Mouse (Mus musculus) lung, embryonic 15.5 days (tissue): Measurements from ENCODE around the gene Tnf. TPM values are rescaled to one million over a fixed set of nuclear protein-coding genes. Genes with fewer than 3 reads are reported as not detected.

Source experiments
- ATAC-seq: fragments of 200-750 bp; cut with Nextera tagmentation; 2 replicates; pipeline ENCODE4 v1.8.0; 2017; ENCODE audit warnings: moderate number of reproducible peaks, borderline replicate concordance; ENCODE audit not compliant: low FRiP score, low TSS enrichment; ENCODE audit errors: extremely low read depth
- H3K27ac ChIP-seq: fragments of 300-500 bp; sonication (generic); 2 replicates; pipeline ENCODE4 v1.5.1; 2015; ENCODE audit warnings: moderate library complexity, mild to moderate bottlenecking, inconsistent platforms
- H3K27me3 ChIP-seq: fragments of 300-500 bp; sonication (generic); 2 replicates; pipeline ENCODE4 v1.6.1; 2015; ENCODE audit warnings: inconsistent platforms
- H3K36me3 ChIP-seq: fragments of 300-500 bp; sonication (generic); 2 replicates; pipeline ENCODE4 v1.6.1; 2015; ENCODE audit warnings: inconsistent platforms
- H3K4me1 ChIP-seq: fragments of 300-500 bp; sonication (generic); 2 replicates; pipeline ENCODE4 v1.6.1; 2015; ENCODE audit warnings: inconsistent platforms
- H3K4me2 ChIP-seq: fragments of 300-500 bp; sonication (generic); 2 replicates; pipeline ENCODE4 v1.6.1; 2015; ENCODE audit warnings: inconsistent platforms, mild to moderate bottlenecking, moderate library complexity
- H3K4me3 ChIP-seq: fragments of 300-500 bp; sonication (generic); 2 replicates; pipeline ENCODE4 v1.5.1; 2015; ENCODE audit warnings: mild to moderate bottlenecking, inconsistent platforms
- H3K9ac ChIP-seq: fragments of 300-500 bp; sonication (generic); 2 replicates; pipeline ENCODE4 v1.6.1; 2015; ENCODE audit warnings: inconsistent platforms
- H3K9me3 ChIP-seq: fragments of 300-500 bp; sonication (generic); 2 replicates; pipeline ENCODE4 v1.6.1; 2016; ENCODE audit warnings: inconsistent platforms
- WGBS: fragments of 180-500 bp; shearing (Covaris S2); methylation state at CpG from one replicate; pipeline ENCODE4 v1.1.7; 2015; 5-methylcytosine and 5-hydroxymethylcytosine counted together
- polyA plus RNA-seq: library from polyadenylated mRNA; unstranded; fragments of >200 nt; fragmentation: Nextera tagmentation; extraction: Ambion mirVana; gene quantifications from 2 replicates; pipeline ENCODE4 v1.2.1, GENCODE M21; 2015

The Tnf gene
- polyA plus RNA-seq, 1 experiment from 2014 or later, result not detected

DNA sequence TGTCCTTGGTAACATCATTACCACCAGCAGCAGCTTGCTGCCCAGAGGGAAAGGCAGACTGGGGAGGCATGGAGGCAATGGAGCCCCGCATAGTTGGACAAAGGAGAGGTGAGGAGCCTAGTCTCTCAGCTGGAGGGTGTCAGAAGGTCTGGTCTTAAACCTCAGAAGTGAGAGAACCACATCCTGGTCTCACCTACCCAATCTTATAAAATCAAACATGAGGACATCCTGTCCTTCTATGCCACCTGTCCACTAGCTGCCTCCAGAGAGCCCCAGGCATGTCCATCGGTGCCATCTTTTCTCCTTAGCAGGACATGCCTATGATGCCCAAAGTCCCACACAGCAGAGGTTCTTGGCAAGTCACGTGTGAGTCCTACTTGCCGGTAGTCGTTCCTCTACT is 21.7 kb downstream of the Tnf start:
- Histone ChIP-seq H3K4me2 (no peak overlapping the region), H3K27ac (no peak overlapping the region), H3K4me3 (no peak overlapping the region), H3K36me3 (no peaks in the 10 kb centered on the region), H3K4me1 (no peaks in the 10 kb centered on the region), H3K9ac (no peak overlapping the region), H3K27me3 (no peaks in the 10 kb centered on the region), H3K9me3 (no peaks in the 10 kb centered on the region)
- 81% methylated on average over 5 of the region's 5 CpGs for WGBS
- ATAC-seq, result no peak

- no peak overlapping the region for H3K27ac ChIP-seq
- H3K4me3 ChIP-seq, result no peak overlapping the region
- 12% methylated on average over 5 of the region's 5 CpGs for WGBS
- peak; percentile 46; the same call in 1 of the 2 replicates for ATAC-seq
- no peaks in the 10 kb centered on the region for H3K4me1 ChIP-seq
- H3K9me3 ChIP-seq, result no peaks in the 10 kb centered on the region
- H3K36me3 ChIP-seq, result no peaks in the 10 kb centered on the region
- H3K9ac ChIP-seq, result no peak overlapping the region
- H3K4me2 ChIP-seq, result no peak overlapping the region
- H3K27me3 ChIP-seq, result no peaks in the 10 kb centered on the region
Measured at GRCm38 (mm10) chr17:35178528-35178927, 23.3 kb downstream of the Tnf start.

DNA sequence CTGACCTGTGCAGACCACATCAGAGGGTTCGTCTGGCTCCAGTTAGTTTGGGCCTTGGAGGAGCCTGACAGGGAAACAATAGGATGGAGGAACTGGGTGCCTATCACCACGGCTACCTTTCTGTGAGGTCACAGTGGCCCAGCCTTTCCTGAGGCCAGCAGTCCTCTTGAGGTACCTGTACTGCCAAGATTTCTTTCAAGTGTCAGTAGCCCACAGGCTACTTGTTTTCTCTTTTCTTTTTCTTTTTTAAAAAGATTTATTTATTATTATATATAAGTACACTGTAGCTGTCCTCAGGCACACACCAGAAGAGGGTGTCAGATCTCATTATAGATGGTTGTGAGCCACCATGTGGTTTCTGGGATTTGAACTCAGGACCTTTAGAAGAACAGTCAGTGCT is 25.8 kb downstream of the Tnf start, which contains the start of gene Aif1:
TSS of gene Aif1 (minus strand) at position 101 of the 400 bp plus-strand sequence.
- 33% methylated on average over 2 of the region's 2 CpGs for WGBS
- no peaks in the 10 kb centered on the region for H3K4me1 ChIP-seq
- no peak for ATAC-seq

GRCm38 (mm10) chr17:35175382-35175781 is 26.4 kb downstream of the Tnf start:
- Histone ChIP-seq H3K4me1 (no peaks in the 10 kb centered on the region), H3K27ac (no peak overlapping the region), H3K27me3 (no peaks in the 10 kb centered on the region), H3K4me3 (no peak overlapping the region), H3K9ac (no peak overlapping the region), H3K36me3 (no peaks in the 10 kb centered on the region), H3K4me2 (no peak overlapping the region), H3K9me3 (no peaks in the 10 kb centered on the region)
- no peak for ATAC-seq
- WGBS, result 69% methylated on average over 6 of the region's 6 CpGs

More for the DNA sequence above, 25.8 kb downstream of the Tnf start, which contains the start of gene Aif1:
- H3K9me3 ChIP-seq, result no peaks in the 10 kb centered on the region
- no peaks in the 10 kb centered on the region for H3K36me3 ChIP-seq
- no peak within 1 kb of the TSS for H3K27ac ChIP-seq
- H3K27me3 ChIP-seq, result no peaks in the 10 kb centered on the region
- H3K4me2 ChIP-seq, result no peak within 1 kb of the TSS
- no peak within 1 kb of the TSS for H3K9ac ChIP-seq
- no peak within 1 kb of the TSS for H3K4me3 ChIP-seq

GRCm38 (mm10) chr17:35174201-35174977 is 27.4 kb downstream of the Tnf start:
- H3K36me3 ChIP-seq, result no peaks in the 10 kb centered on the region
- H3K27me3 ChIP-seq, result no peaks in the 10 kb centered on the region
- H3K9me3 ChIP-seq, result no peaks in the 10 kb centered on the region
- WGBS, result 56% methylated on average over 8 of the region's 8 CpGs
- H3K9ac ChIP-seq, result no peak overlapping the region
- no peak for ATAC-seq
- no peak overlapping the region for H3K4me3 ChIP-seq
- no peak overlapping the region for H3K27ac ChIP-seq
- no peaks in the 10 kb centered on the region for H3K4me1 ChIP-seq
- no peak overlapping the region for H3K4me2 ChIP-seq

DNA sequence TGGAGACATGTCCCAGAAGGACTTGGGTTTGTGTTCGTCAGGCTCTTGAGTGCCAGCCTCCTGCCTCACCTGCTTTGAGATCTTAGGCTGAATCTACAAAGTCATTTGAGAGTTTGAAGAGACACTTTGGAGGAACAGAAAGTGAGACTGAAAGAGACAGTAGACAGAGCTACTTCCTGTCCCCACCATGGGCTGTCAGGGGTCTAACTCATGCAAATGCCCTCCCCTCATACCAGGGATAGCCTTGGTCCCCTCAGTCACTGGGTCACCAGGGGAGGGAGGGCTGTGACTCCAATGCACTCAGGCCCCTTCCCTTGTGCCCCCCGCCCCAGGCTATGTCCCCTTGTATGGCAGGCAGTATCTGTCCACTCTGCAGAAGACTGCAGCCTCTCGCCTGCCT is 28.5 kb downstream of the Tnf start:
- no peak overlapping the region for H3K27ac ChIP-seq
- ATAC-seq, result no peak

GRCm38 (mm10) chr17:35172445-35173234 is 29.2 kb downstream of the Tnf start:
- H3K4me3 ChIP-seq, result no peak overlapping the region
- no peaks in the 10 kb centered on the region for H3K27me3 ChIP-seq
- no peaks in the 10 kb centered on the region for H3K36me3 ChIP-seq
- H3K4me2 ChIP-seq, result no peak overlapping the region
- WGBS, result 64% methylated on average over 11 of the region's 11 CpGs
- H3K27ac ChIP-seq, result no peak overlapping the region
- no peaks in the 10 kb centered on the region for H3K9me3 ChIP-seq
- H3K4me1 ChIP-seq, result no peaks in the 10 kb centered on the region
- no peak overlapping the region for H3K9ac ChIP-seq
- no peak for ATAC-seq

More for the DNA sequence above, 28.5 kb downstream of the Tnf start:
- Histone ChIP-seq H3K27me3 (no peaks in the 10 kb centered on the region), H3K36me3 (no peaks in the 10 kb centered on the region), H3K4me2 (no peak overlapping the region), H3K9me3 (no peaks in the 10 kb centered on the region), H3K4me1 (no peaks in the 10 kb centered on the region), H3K4me3 (no peak overlapping the region), H3K9ac (no peak overlapping the region)
- WGBS, result 59% methylated on average over 3 of the region's 3 CpGs

GRCm38 (mm10) chr17:35168541-35169207 is 33.1 kb downstream of the Tnf start:
- Histone ChIP-seq H3K9me3 (no peaks in the 10 kb centered on the region), H3K27ac (no peak overlapping the region), H3K36me3 (no peaks in the 10 kb centered on the region), H3K4me3 (no peak overlapping the region), H3K4me1 (peaks cover 13% of the 10 kb centered on the region), H3K9ac (no peak overlapping the region), H3K27me3 (no peaks in the 10 kb centered on the region), H3K4me2 (no peak overlapping the region)
- whole genome bisulfite sequencing, result 8% methylated on average over 4 of the region's 4 CpGs
- no peak for ATAC-seq

GRCm38 (mm10) chr17:35167794-35168193 is 34.0 kb downstream of the Tnf start:
- Histone ChIP-seq H3K27me3 (no peaks in the 10 kb centered on the region), H3K27ac (no peak overlapping the region), H3K4me2 (no peak overlapping the region), H3K4me3 (no peak overlapping the region), H3K9ac (no peak overlapping the region), H3K36me3 (no peaks in the 10 kb centered on the region), H3K9me3 (no peaks in the 10 kb centered on the region), H3K4me1 (peaks cover 16% of the 10 kb centered on the region)
- 81% methylated on average over 7 of the region's 7 CpGs for WGBS
- no peak for ATAC-seq

DNA sequence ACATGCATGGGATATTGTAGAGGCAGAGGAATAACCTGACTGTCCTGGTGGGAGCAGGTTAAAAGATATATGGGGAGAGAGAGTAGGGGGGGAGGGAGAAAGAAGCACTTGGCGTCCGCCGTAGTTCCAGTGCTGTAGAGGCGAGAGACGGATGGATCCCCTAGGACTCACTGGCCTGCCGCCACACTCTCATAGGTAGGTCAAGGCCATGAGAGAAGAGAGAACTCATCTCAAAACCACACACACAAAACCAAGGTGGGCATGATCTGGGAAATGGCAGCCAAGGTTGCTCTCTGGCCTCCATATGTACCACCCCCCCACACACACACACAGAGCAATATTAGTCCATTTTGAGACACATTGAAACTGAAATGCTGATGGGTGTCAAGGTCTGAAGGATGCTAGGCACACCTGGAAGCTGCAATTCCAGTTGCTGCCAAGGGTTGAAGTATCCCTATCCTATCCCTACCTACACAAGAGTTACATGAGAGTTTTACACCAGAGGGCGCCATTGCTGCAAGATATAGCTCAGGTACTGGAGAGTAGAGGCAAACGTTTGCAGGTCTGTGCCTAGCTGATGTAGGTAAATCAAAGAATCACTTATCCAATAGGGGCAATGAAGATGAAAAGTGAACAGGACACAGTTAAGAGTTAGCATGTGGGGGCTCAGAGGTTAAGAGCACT is 35.3 kb downstream of the Tnf start:
- no peak for ATAC-seq
- H3K9me3 ChIP-seq, result no peaks in the 10 kb centered on the region
- H3K4me1 ChIP-seq, result peaks cover 26% of the 10 kb centered on the region
- H3K9ac ChIP-seq, result no peak overlapping the region
- peak overlapping the region; percentile 90; the same call in 1 of the 2 replicates for H3K4me3 ChIP-seq
- H3K27ac ChIP-seq, result peak overlapping the region; percentile 100; the same call in 1 of the 2 replicates
- WGBS, result 67% methylated on average over 8 of the region's 8 CpGs
- H3K27me3 ChIP-seq, result no peaks in the 10 kb centered on the region
- peak overlapping the region; percentile 58 for H3K4me2 ChIP-seq
- peaks cover 5% of the 10 kb centered on the region for H3K36me3 ChIP-seq

DNA sequence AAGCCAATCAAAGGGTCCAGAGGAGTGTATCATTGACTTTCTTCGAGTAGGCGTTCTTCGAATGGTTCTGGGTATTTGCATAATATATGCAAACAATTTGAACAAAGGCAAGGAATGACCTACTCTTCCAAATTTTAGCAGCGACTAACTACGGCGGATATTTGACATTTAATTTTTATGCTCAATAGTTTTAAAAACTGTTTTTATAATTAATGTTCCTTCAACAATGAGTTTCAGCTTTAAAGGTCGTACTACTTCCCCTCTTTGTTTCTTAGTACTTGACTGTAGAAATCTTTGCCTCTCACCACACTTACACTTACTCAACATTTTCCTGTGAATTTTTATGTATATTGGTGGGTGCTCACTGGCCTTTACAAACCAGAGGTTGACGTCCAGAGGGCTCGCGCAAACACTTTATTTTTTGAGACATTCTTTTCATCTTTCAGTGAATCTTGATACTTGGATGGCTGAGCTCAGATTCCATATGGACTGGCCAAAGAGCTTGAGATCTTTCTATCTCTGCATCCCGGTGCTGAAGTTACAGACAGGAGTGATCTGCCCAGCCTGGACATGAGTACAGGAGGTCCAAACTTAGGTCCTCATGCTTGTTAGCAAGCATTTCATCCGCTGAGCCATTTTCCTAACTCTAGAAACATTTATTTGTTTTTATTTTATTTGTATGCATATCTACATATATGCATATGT is 36.2 kb downstream of the Tnf start:
- Histone ChIP-seq H3K4me1 (peaks cover 29% of the 10 kb centered on the region), H3K36me3 (peaks cover 14% of the 10 kb centered on the region), H3K4me2 (peak overlapping the region; percentile 58), H3K4me3 (peak overlapping the region; percentile 90), H3K9me3 (no peaks in the 10 kb centered on the region), H3K27ac (peak overlapping the region; percentile 100), H3K9ac (peak overlapping the region; percentile 59), H3K27me3 (no peaks in the 10 kb centered on the region)
- WGBS, result 17% methylated on average over 12 of the region's 12 CpGs
- ATAC-seq, result peak; percentile 85
